Mouse (Mus musculus): Measurements from ENCODE around the gene Trim26. TPM values are rescaled to one million over a fixed set of nuclear protein-coding genes. Genes with fewer than 3 reads are reported as not detected.

Gene Trim26
- polyA plus RNA-seq, 1 experiment = 39.6 TPM

DNA sequence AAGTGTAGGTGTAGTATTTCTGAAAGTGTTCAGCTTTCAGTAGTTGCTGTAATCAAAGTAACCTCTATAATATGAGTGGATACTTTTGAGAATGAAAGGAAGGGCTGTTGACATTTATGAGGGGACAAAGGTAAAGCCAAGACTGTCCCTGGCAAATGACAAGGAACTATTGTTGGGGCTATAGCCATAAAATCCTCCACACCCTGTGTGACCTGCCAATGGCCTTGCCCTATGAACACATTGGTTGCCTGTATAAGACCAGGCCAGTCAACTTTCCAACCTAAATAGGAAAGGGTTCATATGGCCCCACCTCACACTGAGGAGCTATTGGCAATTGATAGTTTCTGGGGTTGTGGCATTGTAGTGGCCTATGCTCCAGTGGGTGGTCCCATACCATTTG lies 60.1 kb downstream of the Trim26 start:
- no peaks in the 10 kb centered on the region for H3K4me1 ChIP-seq (ENCODE audit: control insufficient read depth, insufficient read depth, low read length)
- TF ChIP-seq CTCF (IDR thresholded peaks at IDR 0.05; ENCODE audit: control insufficient read depth, insufficient read depth, low read length) (no peak), POLR2A (IDR thresholded peaks at IDR 0.05; ENCODE audit: borderline replicate concordance, control insufficient read depth, low read depth, low read length) (no peak)
- no peak overlapping the region for H3K4me3 ChIP-seq (replicated peaks; ENCODE audit: control insufficient read depth, low read depth, low read length)
- no peak overlapping the region for H3K27ac ChIP-seq (ENCODE audit: control insufficient read depth, insufficient read depth, low read depth, low read length, poor library complexity)

DNA sequence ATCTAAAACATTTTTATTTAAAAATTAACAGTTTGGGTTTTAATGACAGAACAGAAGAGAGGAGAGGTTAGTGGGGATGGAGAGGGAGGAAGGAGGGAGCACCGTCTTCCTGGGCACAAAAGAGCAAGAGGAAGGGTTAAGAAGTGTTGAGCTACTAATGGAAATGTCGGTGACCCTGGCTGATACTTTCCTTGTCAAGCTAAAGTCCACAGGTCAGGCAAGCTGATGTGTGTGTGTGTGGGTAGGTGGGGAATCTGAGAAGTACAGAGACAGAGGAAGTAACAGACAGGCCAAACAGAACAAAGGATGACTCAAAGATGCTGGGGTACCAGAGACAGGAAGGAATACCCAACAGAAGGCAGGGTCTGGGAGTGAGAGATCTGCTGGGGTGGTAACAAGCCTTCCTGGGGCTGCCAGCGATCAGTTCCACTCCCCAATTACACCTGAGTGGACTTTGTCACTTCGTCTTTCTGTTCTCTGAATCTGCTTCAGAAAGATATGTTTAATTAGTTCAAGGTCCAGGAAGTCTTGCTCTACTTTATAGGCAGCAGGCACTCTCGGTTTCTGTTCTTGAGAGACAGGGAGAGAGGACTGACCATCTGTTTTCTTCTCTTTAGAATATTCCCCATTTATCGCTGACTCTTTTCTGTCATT lies 60.7 kb downstream of the Trim26 start, which contains the start of gene Trim31:
Gene Trim31, plus strand, starts transcription at position 567 of the 654 bp plus-strand sequence.
- Histone ChIP-seq H3K27ac (ENCODE audit: control insufficient read depth, insufficient read depth, low read depth, low read length, poor library complexity) (no peak within 1 kb of the TSS), H3K4me1 (ENCODE audit: control insufficient read depth, insufficient read depth, low read length) (no peaks in the 10 kb centered on the region), H3K4me3 (replicated peaks; ENCODE audit: control insufficient read depth, low read depth, low read length) (no peak within 1 kb of the TSS)
- 66% methylated on average over 6 of the region's 6 CpGs for WGBS
- TF ChIP-seq POLR2A (IDR thresholded peaks at IDR 0.05; ENCODE audit: borderline replicate concordance, control insufficient read depth, low read depth, low read length) (no peak), CTCF (IDR thresholded peaks at IDR 0.05; ENCODE audit: control insufficient read depth, insufficient read depth, low read length) (no peak)

DNA sequence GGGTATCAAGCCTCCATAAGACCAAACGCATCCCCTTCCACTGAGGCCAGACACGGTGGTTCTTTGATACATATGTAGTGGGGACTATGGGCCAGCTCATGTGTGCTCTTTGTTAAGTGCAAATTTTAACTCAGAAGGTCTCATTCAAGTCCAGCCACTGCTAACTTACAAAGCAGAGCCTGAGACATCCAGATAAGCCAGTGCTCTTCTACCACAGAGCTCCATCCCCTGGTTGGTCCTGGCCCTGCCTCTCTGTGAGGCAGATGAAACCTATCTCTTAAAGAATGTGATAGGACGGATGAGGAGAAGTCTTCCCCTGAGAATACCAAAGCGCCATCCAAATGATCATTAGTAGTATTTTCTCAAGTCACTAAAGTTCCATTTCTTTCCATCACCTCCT lies 62.4 kb downstream of the Trim26 start:
- H3K4me3 ChIP-seq (replicated peaks; ENCODE audit: control insufficient read depth, low read depth, low read length) = no peak overlapping the region
- WGBS = 82% methylated on average over 4 of the region's 4 CpGs
- H3K4me1 ChIP-seq (ENCODE audit: control insufficient read depth, insufficient read depth, low read length) = no peaks in the 10 kb centered on the region
- no peak overlapping the region for H3K27ac ChIP-seq (ENCODE audit: control insufficient read depth, insufficient read depth, low read depth, low read length, poor library complexity)
- no peak for TF ChIP-seq POLR2A (IDR thresholded peaks at IDR 0.05; ENCODE audit: borderline replicate concordance, control insufficient read depth, low read depth, low read length)
- no peak for TF ChIP-seq CTCF (IDR thresholded peaks at IDR 0.05; ENCODE audit: control insufficient read depth, insufficient read depth, low read length)

DNA sequence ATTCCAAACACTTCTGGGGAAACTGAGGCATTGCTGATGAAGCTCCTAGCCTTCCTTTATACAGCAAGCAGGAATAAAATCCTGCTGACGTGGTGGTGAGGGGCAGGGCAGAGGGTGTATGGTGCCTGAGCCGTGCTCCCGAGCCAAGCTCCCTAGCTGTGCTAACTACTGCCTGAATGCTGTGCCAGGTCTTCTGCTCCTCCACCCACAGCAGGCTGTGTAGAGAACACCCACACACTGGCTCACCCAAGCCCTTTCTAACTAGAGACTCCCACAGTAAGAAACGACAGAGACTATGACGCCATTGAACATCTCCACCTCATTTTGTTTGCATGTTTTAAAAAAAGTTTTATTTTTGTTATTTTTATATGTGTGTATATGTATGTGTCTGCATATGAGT lies 63.1 kb downstream of the Trim26 start:
- no peak overlapping the region for H3K27ac ChIP-seq (ENCODE audit: control insufficient read depth, insufficient read depth, low read depth, low read length, poor library complexity)
- H3K4me1 ChIP-seq (ENCODE audit: control insufficient read depth, insufficient read depth, low read length) = no peaks in the 10 kb centered on the region
- 76% methylated on average over 5 of the region's 5 CpGs for WGBS
- TF ChIP-seq POLR2A (IDR thresholded peaks at IDR 0.05; ENCODE audit: borderline replicate concordance, control insufficient read depth, low read depth, low read length) = no peak
- TF ChIP-seq CTCF (IDR thresholded peaks at IDR 0.05; ENCODE audit: control insufficient read depth, insufficient read depth, low read length) = no peak
- H3K4me3 ChIP-seq (replicated peaks; ENCODE audit: control insufficient read depth, low read depth, low read length) = no peak overlapping the region

DNA sequence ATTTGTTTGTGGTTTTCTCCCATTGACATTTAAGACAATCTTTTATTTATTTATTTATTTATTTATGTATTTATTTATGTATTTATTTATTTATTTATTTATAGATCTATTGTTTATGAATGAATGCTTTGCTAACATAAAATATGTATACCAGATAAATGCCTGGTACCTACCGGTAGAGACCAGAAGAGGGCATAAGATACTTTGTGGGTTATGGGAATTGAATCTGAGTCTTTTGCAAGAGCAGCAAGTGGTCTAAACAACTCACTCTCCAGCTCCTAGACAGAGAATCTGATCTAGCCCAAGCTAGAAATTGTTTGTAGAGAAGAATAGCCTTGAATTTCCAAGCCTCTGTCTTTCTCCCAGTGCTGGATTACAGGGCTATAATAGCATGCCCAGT lies 63.8 kb downstream of the Trim26 start:
- WGBS = 15% methylated on average over 1 of the region's 1 CpGs
- TF ChIP-seq CTCF (IDR thresholded peaks at IDR 0.05; ENCODE audit: control insufficient read depth, insufficient read depth, low read length) = no peak
- TF ChIP-seq POLR2A (IDR thresholded peaks at IDR 0.05; ENCODE audit: borderline replicate concordance, control insufficient read depth, low read depth, low read length) = no peak

DNA sequence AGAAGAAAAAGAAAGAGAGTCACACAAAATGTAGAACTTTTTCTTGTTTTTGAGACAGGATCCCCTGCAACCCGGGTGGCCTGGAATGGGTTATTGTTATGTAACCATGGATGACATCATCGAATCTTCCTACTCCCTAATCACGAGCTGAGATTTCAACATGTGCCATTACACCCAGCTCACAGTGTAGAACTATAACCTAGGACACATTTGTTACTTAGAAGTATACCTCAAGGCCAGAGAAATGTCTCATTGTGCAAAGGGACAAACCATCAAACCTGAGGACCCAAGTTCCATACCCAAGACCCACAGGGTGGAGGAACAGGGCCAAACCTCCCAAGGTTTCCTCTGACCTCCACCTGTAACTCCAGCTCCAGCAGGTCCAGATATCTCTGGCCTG lies 66.7 kb downstream of the Trim26 start:
- no peak overlapping the region for H3K27ac ChIP-seq (ENCODE audit: control insufficient read depth, insufficient read depth, low read depth, low read length, poor library complexity)
- no peak for TF ChIP-seq CTCF (IDR thresholded peaks at IDR 0.05; ENCODE audit: control insufficient read depth, insufficient read depth, low read length)
- no peak for TF ChIP-seq POLR2A (IDR thresholded peaks at IDR 0.05; ENCODE audit: borderline replicate concordance, control insufficient read depth, low read depth, low read length)
- H3K4me1 ChIP-seq (ENCODE audit: control insufficient read depth, insufficient read depth, low read length) = no peaks in the 10 kb centered on the region
- 44% methylated on average over 3 of the region's 3 CpGs for WGBS
- no peak overlapping the region for H3K4me3 ChIP-seq (replicated peaks; ENCODE audit: control insufficient read depth, low read depth, low read length)

More for the DNA sequence above, 63.8 kb downstream of the Trim26 start:
- Histone ChIP-seq H3K4me3 (replicated peaks; ENCODE audit: control insufficient read depth, low read depth, low read length) (no peak overlapping the region), H3K27ac (ENCODE audit: control insufficient read depth, insufficient read depth, low read depth, low read length, poor library complexity) (no peak overlapping the region), H3K4me1 (ENCODE audit: control insufficient read depth, insufficient read depth, low read length) (no peaks in the 10 kb centered on the region)

DNA sequence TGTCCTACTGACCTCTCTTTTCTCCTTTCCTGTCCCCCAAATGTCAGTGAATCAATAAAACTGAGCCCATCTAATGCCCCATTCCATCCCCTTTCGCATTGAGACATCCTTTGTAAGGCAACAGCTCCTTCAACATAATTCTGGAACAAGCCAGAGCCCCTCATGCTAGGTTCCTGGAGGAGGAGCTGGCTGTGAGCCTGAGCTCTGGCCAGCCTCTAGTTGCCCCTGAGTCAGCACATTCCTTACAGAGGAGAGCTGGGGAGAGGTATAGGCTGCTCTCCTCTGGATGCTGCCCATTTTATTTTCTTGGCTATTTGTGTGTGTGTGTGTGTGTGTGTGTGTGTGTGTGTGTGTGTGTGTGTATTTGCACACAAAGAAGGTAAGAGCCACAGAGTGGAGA lies 71.3 kb downstream of the Trim26 start:
- Histone ChIP-seq H3K27ac (ENCODE audit: control insufficient read depth, insufficient read depth, low read depth, low read length, poor library complexity) (no peak overlapping the region; the same call in 1 of the 2 replicates), H3K4me1 (ENCODE audit: control insufficient read depth, insufficient read depth, low read length) (no peaks in the 10 kb centered on the region), H3K4me3 (replicated peaks; ENCODE audit: control insufficient read depth, low read depth, low read length) (no peak overlapping the region)
- WGBS = 48% methylated on average over 1 of the region's 1 CpGs
- TF ChIP-seq POLR2A (IDR thresholded peaks at IDR 0.05; ENCODE audit: borderline replicate concordance, control insufficient read depth, low read depth, low read length) = no peak
- no peak for TF ChIP-seq CTCF (IDR thresholded peaks at IDR 0.05; ENCODE audit: control insufficient read depth, insufficient read depth, low read length)

Other genes with a start within 250 kb of the Trim26 start
- not detected in 2 replicates for gene H2-M9, start 194.5 kb upstream of the Trim26 start, polyA plus RNA-seq (2011; ENCODE audit: insufficient read depth, insufficient read length, low replicate concordance, missing spikeins)
- not detected in 2 replicates for gene H2-M1, start 164.9 kb upstream of the Trim26 start, polyA plus RNA-seq (2011; ENCODE audit: insufficient read depth, insufficient read length, low replicate concordance, missing spikeins)
- gene H2-M10.5, start 64.2 kb upstream of the Trim26 start, polyA plus RNA-seq (2011; ENCODE audit: insufficient read depth, insufficient read length, low replicate concordance, missing spikeins) = not detected in 2 replicates
- gene H2-M10.6, start 25.0 kb upstream of the Trim26 start, polyA plus RNA-seq (2011; ENCODE audit: insufficient read depth, insufficient read length, low replicate concordance, missing spikeins) = not detected in 2 replicates
- gene Trim15, start 30.1 kb downstream of the Trim26 start, polyA plus RNA-seq (2011; ENCODE audit: insufficient read depth, insufficient read length, low replicate concordance, missing spikeins) = 1.6 TPM in 1 of 2 replicates, not detected in the other
- gene Trim10, start 32.4 kb downstream of the Trim26 start, polyA plus RNA-seq (2011; ENCODE audit: insufficient read depth, insufficient read length, low replicate concordance, missing spikeins) = 108 and 159 TPM in 2 replicates
- not detected in 2 replicates for gene Trim40, start 53.0 kb downstream of the Trim26 start, polyA plus RNA-seq (2011; ENCODE audit: insufficient read depth, insufficient read length, low replicate concordance, missing spikeins)
- gene Trim31, start 61.0 kb downstream of the Trim26 start, polyA plus RNA-seq (2011; ENCODE audit: insufficient read depth, insufficient read length, low replicate concordance, missing spikeins) = not detected in 2 replicates
- gene Rnf39, start 105.8 kb downstream of the Trim26 start, polyA plus RNA-seq (2011; ENCODE audit: insufficient read depth, insufficient read length, low replicate concordance, missing spikeins) = not detected in 2 replicates
- gene Ppp1r11, start 114.6 kb downstream of the Trim26 start, polyA plus RNA-seq (2011; ENCODE audit: insufficient read depth, insufficient read length, low replicate concordance, missing spikeins) = 21.2 and 37.5 TPM in 2 replicates
- 53.8 and 62.7 TPM in 2 replicates for gene Znrd1, start 121.4 kb downstream of the Trim26 start, polyA plus RNA-seq (2011; ENCODE audit: insufficient read depth, insufficient read length, low replicate concordance, missing spikeins)
- 4.0 and 7.8 TPM in 2 replicates for gene Znrd1as, start 121.5 kb downstream of the Trim26 start, polyA plus RNA-seq (2011; ENCODE audit: insufficient read depth, insufficient read length, low replicate concordance, missing spikeins)
- 1.8 TPM in 1 of 2 replicates, not detected in the other for gene 2410137M14Rik, start 144.1 kb downstream of the Trim26 start, polyA plus RNA-seq (2011; ENCODE audit: insufficient read depth, insufficient read length, low replicate concordance, missing spikeins)
- 5.6 and 15.2 TPM in 2 replicates for gene H2-M5, start 152.4 kb downstream of the Trim26 start, polyA plus RNA-seq (2011; ENCODE audit: insufficient read depth, insufficient read length, low replicate concordance, missing spikeins)
- 1.3 and 19.0 TPM in 2 replicates for gene Zfp57, start 164.0 kb downstream of the Trim26 start, polyA plus RNA-seq (2011; ENCODE audit: insufficient read depth, insufficient read length, low replicate concordance, missing spikeins)
- not detected in 2 replicates for gene Mog, start 186.3 kb downstream of the Trim26 start, polyA plus RNA-seq (2011; ENCODE audit: insufficient read depth, insufficient read length, low replicate concordance, missing spikeins)
- gene Gabbr1, start 208.8 kb downstream of the Trim26 start, polyA plus RNA-seq (2011; ENCODE audit: insufficient read depth, insufficient read length, low replicate concordance, missing spikeins) = 19.5 and 47.1 TPM in 2 replicates